Mouse (Mus musculus) colon, adult 2 months (tissue): ENCODE measurements around the gene Adm. TPM values are rescaled to one million over a fixed set of nuclear protein-coding genes. Genes with fewer than 3 reads are reported as not detected.

Source experiments
- polyA plus RNA-seq: library from polyadenylated mRNA; depleted of rRNA; stranded (reverse); fragments of >200 nt; gene quantifications from 2 replicates; pipeline ENCODE4 v1.2.3, GENCODE M21; 2012; rRNA removed

The Adm gene
- 10.3 and 12.9 TPM in 2 replicates for polyA plus RNA-seq

GRCm38 (mm10) chr7:110627486-110628272 is at the start of gene Adm:
TSS of gene Adm (plus strand) at chr7:110627661.

GRCm38 (mm10) chr7:110614133-110615063 is 13.1 kb upstream of the Adm start, which contains the start of gene Sbf2:
TSS of gene Sbf2 (minus strand) at chr7:110614922.

Other genes starting within 250 kb of the Adm start
- 12.3 and 13.9 TPM in 2 replicates for gene Sbf2, start 12.7 kb upstream of the Adm start, polyA plus RNA-seq
- gene Ampd3, start 140.5 kb downstream of the Adm start, polyA plus RNA-seq = 33.1 and 40.0 TPM in 2 replicates
- gene Rnf141, start 216.8 kb downstream of the Adm start, polyA plus RNA-seq = 15.8 and 19.8 TPM in 2 replicates
- 18.9 and 22.0 TPM in 2 replicates for gene Lyve1, start 235.6 kb downstream of the Adm start, polyA plus RNA-seq